Mouse (Mus musculus): ENCODE results near the gene Gm17654.
A peak's percentile ranks its signal among the peaks of the same experiment; 100 is the strongest.
"Not testable (repeated sequence)": the region's sequence is repeated elsewhere in the genome, so short reads cannot be mapped to it uniquely, and the experiment has no call there.

Gm17654 gene

DNA sequence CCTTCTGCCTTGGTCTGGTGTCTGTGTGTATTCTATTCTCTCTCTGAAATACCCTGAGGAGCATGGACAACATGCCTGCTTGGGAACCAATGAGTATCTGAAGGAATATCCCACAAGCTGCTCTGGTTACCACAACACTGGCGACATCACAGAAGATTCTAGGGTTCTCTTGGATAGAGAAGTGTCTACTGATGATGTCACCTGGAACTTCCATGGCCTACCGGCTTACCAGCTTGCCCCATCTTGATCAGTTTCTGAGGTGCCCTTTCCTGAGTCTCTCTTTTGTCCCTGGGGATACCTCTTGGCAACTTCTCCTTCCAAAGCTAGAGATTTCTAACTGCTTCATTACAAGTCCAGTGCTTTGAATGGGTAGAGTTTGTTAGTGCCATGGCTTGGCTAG lies at the start of gene Gm17654:
Gm17654 (minus strand) TSS at position 101 of the 400 bp plus-strand sequence.
- not testable (repeated sequence) for DNase-seq (ENCODE audit: inconsistent age in 2 of 2, low spot score in 1 of 2)

DNA sequence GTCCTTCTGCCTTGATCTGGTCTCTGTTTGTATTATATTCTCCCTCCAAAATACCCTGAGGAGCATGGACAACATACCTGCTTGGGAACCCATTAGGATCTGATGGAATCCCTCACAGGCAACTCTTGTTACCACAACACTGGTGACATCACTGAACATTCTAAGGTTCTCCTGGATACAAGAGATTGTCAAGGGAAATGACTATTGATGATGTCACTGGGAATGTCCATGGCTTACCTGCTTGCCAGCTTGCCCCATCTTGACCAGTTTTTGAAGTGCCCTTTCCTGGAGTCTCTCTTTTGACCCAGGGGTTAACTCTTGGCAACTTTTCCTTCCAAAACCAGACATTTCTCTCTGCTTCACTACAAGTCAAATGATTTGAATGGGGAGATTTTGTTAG lies 29.0 kb upstream of the Gm17654 start, which contains the start of gene Gm10375:
Gm10375 (minus strand) TSS at position 101 of the 400 bp plus-strand sequence.
- not testable (repeated sequence) for DNase-seq (ENCODE audit: inconsistent age in 2 of 2, low spot score in 1 of 2)

- not testable (repeated sequence) for DNase-seq (ENCODE audit: inconsistent age in 2 of 2, low spot score in 1 of 2)
Measured at GRCm38 (mm10) chr14:43577969-43578368, 977 bp downstream of the Gm17654 start.

DNA sequence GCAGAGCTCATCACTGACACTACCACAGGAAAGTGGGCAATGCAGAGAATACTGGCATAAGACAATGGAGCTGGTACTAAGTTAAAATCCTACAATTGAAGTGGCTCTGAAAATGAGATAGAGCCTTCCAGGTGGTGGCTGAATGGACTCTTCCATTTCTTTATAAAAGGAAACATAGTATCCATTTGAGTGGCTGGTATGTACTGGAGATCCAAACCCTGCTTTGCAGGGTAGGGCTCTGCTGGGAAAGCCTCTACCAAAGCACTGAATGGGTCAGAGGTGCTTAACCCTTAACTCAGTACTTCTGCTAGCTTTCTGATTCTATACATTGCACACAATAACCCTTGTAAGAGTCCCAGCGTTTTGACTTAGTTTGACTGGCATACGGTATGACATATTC lies 26.7 kb downstream of the Gm17654 start:
- peak in 1 of 2 experiments; percentile 27 for DNase-seq (ENCODE audit: inconsistent age in 2 of 2, low spot score in 1 of 2)

- not testable (repeated sequence) for DNase-seq (ENCODE audit: inconsistent age in 2 of 2, low spot score in 1 of 2)
Measured at GRCm38 (mm10) chr14:43546281-43546680, 32.7 kb downstream of the Gm17654 start.

DNA sequence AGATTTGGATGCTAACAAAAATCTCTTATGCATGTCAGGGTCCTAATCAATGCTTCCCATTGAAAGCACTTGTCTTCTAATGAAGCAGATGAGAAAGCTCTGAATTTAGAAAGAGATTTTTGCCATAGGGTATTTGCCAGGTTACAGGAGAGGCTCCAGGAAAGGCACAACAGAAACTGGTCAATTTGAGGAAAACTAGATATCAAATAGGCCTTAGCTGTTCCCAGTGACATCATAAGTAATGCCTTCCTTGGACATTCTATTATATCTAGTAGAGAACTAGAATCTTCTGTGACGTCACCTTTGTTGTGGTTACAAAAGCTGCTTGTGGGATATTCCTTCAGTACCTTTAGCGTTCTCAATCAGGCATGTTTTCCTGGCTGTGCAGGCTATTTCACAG lies 35.7 kb downstream of the Gm17654 start, which contains the start of gene Gm5799:
Gm5799 (plus strand) TSS at position 301 of the 400 bp plus-strand sequence.
- DNase-seq (ENCODE audit: inconsistent age in 2 of 2, low spot score in 1 of 2): not testable (repeated sequence)

DNA sequence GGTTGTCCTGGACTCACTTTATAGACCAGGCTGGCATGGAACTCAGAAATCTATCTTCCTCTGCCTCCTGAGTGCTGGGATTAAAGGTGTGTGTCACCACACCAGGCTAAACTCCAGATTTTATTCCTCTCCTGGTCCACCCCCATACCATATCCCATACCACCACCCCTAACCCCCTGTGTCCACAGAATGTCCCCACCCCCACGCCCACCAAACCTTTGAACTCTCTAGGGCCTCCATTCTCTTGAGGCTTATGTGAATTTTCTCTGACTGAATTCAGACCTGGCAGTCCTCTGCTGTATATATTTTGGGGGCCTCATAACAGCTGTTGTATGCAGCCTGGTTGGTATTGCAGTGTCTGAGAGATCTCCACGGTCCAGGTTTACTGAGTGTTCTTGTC lies 40.8 kb downstream of the Gm17654 start:
- peak in 1 of 2 experiments; percentile 29 for DNase-seq (ENCODE audit: inconsistent age in 2 of 2, low spot score in 1 of 2)

DNA sequence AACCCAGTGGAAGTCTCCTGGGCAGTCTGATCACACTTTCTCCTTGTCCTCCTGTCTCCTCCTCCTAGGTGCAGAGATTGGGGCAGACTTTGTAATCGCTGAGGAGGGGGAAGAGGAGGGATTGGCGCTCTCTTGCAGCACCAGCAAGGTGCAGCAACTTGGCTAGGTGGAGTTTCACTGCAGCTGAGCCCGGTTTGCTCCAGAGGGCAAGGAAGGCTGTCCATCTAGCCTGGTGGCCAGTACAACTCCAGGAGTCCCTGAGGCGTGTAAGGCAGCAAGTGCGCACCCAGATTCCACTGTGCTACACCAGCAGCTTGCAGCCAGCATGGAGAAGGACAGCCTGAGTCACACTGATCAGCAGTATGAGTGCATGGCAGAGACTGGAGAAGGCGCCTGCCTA lies 46.6 kb downstream of the Gm17654 start:
- DNase-seq (ENCODE audit: inconsistent age in 2 of 2, low spot score in 1 of 2): peak; percentile 17 to 60

GRCm38 (mm10) chr14:43532011-43532383 lies 46.9 kb downstream of the Gm17654 start:
- DNase-seq (ENCODE audit: inconsistent age in 2 of 2, low spot score in 1 of 2): not testable (repeated sequence)

- DNase-seq (ENCODE audit: inconsistent age in 2 of 2, low spot score in 1 of 2): peak in 1 of 2 experiments; percentile 31
Measured at GRCm38 (mm10) chr14:43531052-43532010, 47.6 kb downstream of the Gm17654 start.
